Mouse (Mus musculus) MEL (cell line): Measurements from ENCODE around the gene Ints13.

Source experiments
- CTCF ChIP-seq, 3 experiments: IDR thresholded peaks in 2 of 3; conservative IDR thresholded peaks in 1 of 3; 2 replicates each; pipeline ENCODE4 v1.5.1; 2011 to 2012; ENCODE audit warnings: low read length in 3 of 3, low read depth in 2 of 3, mild to moderate bottlenecking in 2 of 3, improper control_type of control experiment in 1 of 3, inconsistent platforms in 1 of 3, mixed read lengths in 1 of 3, moderate library complexity in 1 of 3; ENCODE audit not compliant: control insufficient read depth in 1 of 3, insufficient read depth in 1 of 3, poor library complexity in 1 of 3, severe bottlenecking in 1 of 3
- ELF1 ChIP-seq: IDR thresholded peaks from 2 replicates; pipeline ENCODE4 v1.6.1; 2014; ENCODE audit warnings: low read depth, mild to moderate bottlenecking, inconsistent platforms, low read length, improper control_type of control experiment, moderate library complexity
- HCFC1 ChIP-seq: IDR thresholded peaks from 2 replicates; pipeline ENCODE4 v1.6.1; 2012; ENCODE audit warnings: low read depth, mild to moderate bottlenecking, inconsistent platforms, low read length, improper control_type of control experiment, moderate library complexity
- MEF2A ChIP-seq: IDR thresholded peaks from 2 replicates; pipeline ENCODE4 v1.6.1; 2014; ENCODE audit warnings: low read depth, mild to moderate bottlenecking, inconsistent platforms, low read length, improper control_type of control experiment; ENCODE audit not compliant: poor library complexity, insufficient replicate concordance, severe bottlenecking; ENCODE audit errors: extremely low read depth
- MYC ChIP-seq: IDR thresholded peaks from 2 replicates; pipeline ENCODE4 v1.6.1; 2011; ENCODE audit warnings: low read depth, mild to moderate bottlenecking, low read length, improper control_type of control experiment, moderate library complexity
- POLR2A ChIP-seq, 2 experiments: IDR thresholded peaks; 2 replicates each; pipeline ENCODE4 v1.6.1; 2011 to 2012; ENCODE audit warnings: low read length in 2 of 2, mild to moderate bottlenecking in 2 of 2, control low read depth in 1 of 2, improper control_type of control experiment in 1 of 2, low read depth in 1 of 2, moderate library complexity in 1 of 2; ENCODE audit not compliant: control insufficient read depth in 1 of 2, insufficient read depth in 1 of 2, poor library complexity in 1 of 2
- POLR2AphosphoS2 ChIP-seq: IDR thresholded peaks from 2 replicates; pipeline ENCODE4 v1.6.1; 2011; ENCODE audit warnings: low read length, improper control_type of control experiment
- TAL1 ChIP-seq: IDR thresholded peaks from 2 replicates; pipeline ENCODE4 v1.6.1; 2012; ENCODE audit warnings: mild to moderate bottlenecking, inconsistent platforms, low read length, moderate library complexity, mixed read lengths
- TCF12 ChIP-seq: IDR thresholded peaks from 2 replicates; pipeline ENCODE4 v1.6.1; 2014; ENCODE audit warnings: low read depth, mild to moderate bottlenecking, inconsistent platforms, low read length, improper control_type of control experiment, moderate library complexity
- UBTF ChIP-seq: IDR thresholded peaks from 2 replicates; pipeline ENCODE4 v1.6.1; 2012; ENCODE audit warnings: low read depth, mild to moderate bottlenecking, inconsistent platforms, low read length, improper control_type of control experiment, moderate library complexity, borderline replicate concordance; ENCODE audit not compliant: insufficient read depth
- USF1 ChIP-seq: IDR thresholded peaks from 2 replicates; pipeline ENCODE4 v1.6.1; 2014; ENCODE audit warnings: low read depth, mild to moderate bottlenecking, inconsistent platforms, low read length, improper control_type of control experiment, moderate library complexity

DNA sequence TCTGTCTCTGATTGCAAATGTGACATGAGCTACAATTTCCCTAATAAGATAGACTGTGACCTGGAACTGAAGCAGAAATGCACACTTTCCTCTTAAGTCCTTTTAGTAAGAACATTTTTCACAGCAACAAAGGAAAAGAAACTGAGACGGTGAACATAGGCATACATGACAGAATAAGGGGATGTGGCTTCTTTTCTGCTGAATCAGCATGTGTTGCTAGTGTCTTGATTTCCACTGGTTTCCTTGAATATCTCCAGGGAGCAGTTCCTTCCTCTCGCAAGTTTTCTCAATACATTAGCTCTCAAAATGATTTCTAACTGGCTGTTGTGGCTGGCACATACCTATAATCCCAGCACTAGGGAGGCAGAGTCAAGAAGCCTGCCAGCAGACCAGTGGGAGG is 52.1 kb downstream of the Ints13 start:
- TF ChIP-seq CTCF (IDR thresholded peaks at IDR 0.05 in 2 of 3, conservative IDR thresholded peaks at IDR 0.05 in 1 of 3; ENCODE audit: control insufficient read depth in 1 of 3, insufficient read depth in 1 of 3, low read depth in 2 of 3, low read length in 3 of 3, poor library complexity in 1 of 3, severe bottlenecking in 1 of 3) (no peak), HCFC1 (no peak), POLR2A (IDR thresholded peaks at IDR 0.05; ENCODE audit: control insufficient read depth in 1 of 2, insufficient read depth in 1 of 2, low read depth in 1 of 2, low read length in 2 of 2, poor library complexity in 1 of 2) (no peak), UBTF (no peak), TCF12 (no peak), MYC (no peak), ELF1 (no peak), TAL1 (no peak), MEF2A (no peak), POLR2AphosphoS2 (no peak), USF1 (no peak)
